Mouse (Mus musculus): ENCODE measurements around the gene Prr5l. TPM values are rescaled to one million over a fixed set of nuclear protein-coding genes. Genes with fewer than 3 reads are reported as not detected.

The Prr5l gene
- polyA plus RNA-seq, 2 experiments, result 1.4 to 1.7 TPM

DNA sequence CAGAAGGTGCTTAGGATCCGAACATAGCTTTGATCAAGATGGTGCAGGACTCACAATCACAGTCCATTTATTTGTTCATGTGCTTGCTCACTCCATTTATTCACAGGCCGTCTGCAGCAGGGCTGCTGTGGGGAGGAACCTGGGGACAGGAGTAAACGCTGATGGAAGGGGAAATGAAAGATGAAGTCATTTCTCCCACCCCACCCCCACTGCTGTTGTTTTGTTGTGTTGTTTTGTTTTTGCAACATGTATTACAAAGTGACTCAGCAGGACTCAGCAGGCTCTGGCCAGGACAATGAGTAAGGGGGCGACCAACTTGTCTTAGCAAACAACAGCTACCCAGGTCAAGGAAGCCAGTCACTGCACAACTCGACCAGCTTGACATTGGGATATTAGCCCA, 99.6 kb downstream of the Prr5l start:
- Histone ChIP-seq H3K27me3 (ENCODE audit: control insufficient read depth, insufficient read depth, low read length) (no peaks in the 10 kb centered on the region), H3K27ac (no peak overlapping the region), H3K9ac (replicated peaks) (no peak overlapping the region), H3K4me2 (ENCODE audit: low read depth) (no peak overlapping the region), H3K36me3 (replicated peaks; ENCODE audit: control insufficient read depth, insufficient read depth, low read depth) (no peaks in the 10 kb centered on the region), H3K9me3 (ENCODE audit: control insufficient read depth, low read length) (no peaks in the 10 kb centered on the region), H3K4me3 (ENCODE audit: insufficient read depth in 1 of 2, low read depth in 2 of 2, low read length in 2 of 2) (no peak overlapping the region), H3K4me1 (replicated peaks; ENCODE audit: control insufficient read depth in 2 of 2, insufficient read depth in 2 of 2, low read length in 1 of 2) (peaks cover 0 to 2% of the 10 kb centered on the region in 2 experiments; a peak in 2 of 4 replicates)
- DNase-seq (ENCODE audit: low read depth in 3 of 3, low spot score in 3 of 3) (no peak), ATAC-seq (ENCODE audit: insufficient read depth) (no peak)
- WGBS (ENCODE audit: insufficient replicate concordance), result 42% methylated on average over 5 of the region's 5 CpGs
- no peak for TF ChIP-seq EP300 (IDR thresholded peaks at IDR 0.05; ENCODE audit: low read depth)
- TF ChIP-seq CTCF (IDR thresholded peaks at IDR 0.05; ENCODE audit: low read depth), result no peak

DNA sequence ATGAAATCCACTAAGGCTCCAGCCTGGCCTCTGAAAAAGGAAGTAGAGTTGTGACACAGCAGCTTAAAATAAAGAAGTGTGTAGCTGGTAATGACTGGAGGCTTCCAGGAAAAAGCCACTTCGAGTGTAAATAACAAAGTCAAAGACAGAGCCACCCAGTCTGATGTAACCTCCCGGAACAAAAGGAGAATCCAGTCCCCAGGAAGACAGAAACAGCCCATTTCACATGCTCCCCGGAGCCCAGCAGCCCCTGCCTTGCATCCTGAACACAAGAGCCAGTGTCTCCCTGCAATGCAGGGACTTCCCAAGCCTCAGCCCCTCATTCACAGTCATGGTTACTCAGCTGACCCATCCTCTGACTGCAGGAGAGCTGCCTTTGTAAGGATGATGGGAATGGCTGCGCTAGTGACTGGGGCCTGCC, 101.5 kb downstream of the Prr5l start:
- Histone ChIP-seq H3K9me3 (ENCODE audit: control insufficient read depth, low read length) (no peaks in the 10 kb centered on the region), H3K27me3 (ENCODE audit: control insufficient read depth, insufficient read depth, low read length) (no peaks in the 10 kb centered on the region), H3K9ac (replicated peaks) (no peak overlapping the region), H3K27ac (no peak overlapping the region), H3K4me1 (replicated peaks; ENCODE audit: control insufficient read depth in 2 of 2, insufficient read depth in 2 of 2, low read length in 1 of 2) (peaks cover 0 to 2% of the 10 kb centered on the region in 2 experiments; a peak in 2 of 4 replicates), H3K4me3 (ENCODE audit: insufficient read depth in 1 of 2, low read depth in 2 of 2, low read length in 2 of 2) (no peak overlapping the region), H3K36me3 (replicated peaks; ENCODE audit: control insufficient read depth, insufficient read depth, low read depth) (no peaks in the 10 kb centered on the region), H3K4me2 (ENCODE audit: low read depth) (no peak overlapping the region)
- TF ChIP-seq CTCF (IDR thresholded peaks at IDR 0.05; ENCODE audit: low read depth), result no peak
- no peak for TF ChIP-seq EP300 (IDR thresholded peaks at IDR 0.05; ENCODE audit: low read depth)
- DNase-seq (ENCODE audit: low read depth in 3 of 3, low spot score in 3 of 3) (no peak), ATAC-seq (ENCODE audit: insufficient read depth) (no peak)
- WGBS (ENCODE audit: insufficient replicate concordance), result 27% methylated on average over 4 of the region's 4 CpGs

DNA sequence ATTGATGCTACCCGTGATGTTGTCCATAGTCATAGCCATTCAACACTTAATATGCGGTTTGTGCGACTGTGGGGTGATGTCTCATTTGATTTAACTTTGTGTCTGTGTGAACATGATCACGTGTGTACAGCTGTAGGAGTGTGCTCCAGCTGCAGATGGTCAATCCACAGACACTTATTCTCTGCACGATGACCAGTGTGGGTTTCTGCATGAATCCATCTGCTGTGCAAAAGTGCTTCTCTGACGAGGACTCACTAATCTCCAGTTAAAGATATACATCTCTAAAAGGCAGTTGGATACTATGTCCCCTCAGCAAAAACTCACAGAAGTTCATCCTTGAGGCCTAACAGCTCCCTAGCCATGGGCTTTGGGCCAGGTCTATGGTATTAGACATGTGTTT, 104.7 kb downstream of the Prr5l start:
- no peak overlapping the region for H3K27ac ChIP-seq
- ATAC-seq (ENCODE audit: insufficient read depth) (no peak), DNase-seq (ENCODE audit: low read depth in 3 of 3, low spot score in 3 of 3) (no peak)
- TF ChIP-seq CTCF (IDR thresholded peaks at IDR 0.05; ENCODE audit: low read depth) (no peak), EP300 (IDR thresholded peaks at IDR 0.05; ENCODE audit: low read depth) (no peak)
- no peak overlapping the region for H3K4me2 ChIP-seq (ENCODE audit: low read depth)
- H3K36me3 ChIP-seq (replicated peaks; ENCODE audit: control insufficient read depth, insufficient read depth, low read depth), result no peaks in the 10 kb centered on the region
- no peak overlapping the region for H3K4me3 ChIP-seq (ENCODE audit: insufficient read depth in 1 of 2, low read depth in 2 of 2, low read length in 2 of 2)
- H3K9ac ChIP-seq (replicated peaks), result no peak overlapping the region
- H3K9me3 ChIP-seq (ENCODE audit: control insufficient read depth, low read length), result no peaks in the 10 kb centered on the region
- WGBS (ENCODE audit: insufficient replicate concordance), result 64% methylated on average over 6 of the region's 6 CpGs
- peaks cover 0 to 2% of the 10 kb centered on the region in 2 experiments; a peak in 2 of 4 replicates for H3K4me1 ChIP-seq (replicated peaks; ENCODE audit: control insufficient read depth in 2 of 2, insufficient read depth in 2 of 2, low read length in 1 of 2)
- H3K27me3 ChIP-seq (ENCODE audit: control insufficient read depth, insufficient read depth, low read length), result no peaks in the 10 kb centered on the region

DNA sequence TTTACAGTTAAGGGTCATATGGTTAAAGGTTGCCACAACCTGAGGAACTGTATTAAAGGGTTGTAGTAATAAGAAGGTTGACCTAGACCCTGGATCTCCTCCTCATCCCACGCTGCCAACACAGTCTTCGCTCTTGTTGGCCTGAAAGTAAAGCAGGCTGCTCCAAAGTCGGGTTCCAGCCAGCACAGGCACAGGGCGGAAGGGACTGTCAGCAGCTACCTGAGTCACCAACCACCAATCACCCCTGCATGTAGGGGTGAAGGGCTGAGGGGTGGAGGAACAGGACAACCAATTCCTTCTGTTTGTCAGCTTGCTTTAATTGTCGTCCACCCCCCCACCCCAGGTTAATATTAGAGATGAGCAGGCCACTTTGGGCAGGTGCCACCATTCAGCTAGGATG, 119.3 kb downstream of the Prr5l start:
- ATAC-seq (ENCODE audit: insufficient read depth) (no peak), DNase-seq (ENCODE audit: low read depth in 3 of 3, low spot score in 3 of 3) (no peak)
- no peak for TF ChIP-seq CTCF (IDR thresholded peaks at IDR 0.05; ENCODE audit: low read depth)
- TF ChIP-seq EP300 (IDR thresholded peaks at IDR 0.05; ENCODE audit: low read depth), result no peak
- H3K9me3 ChIP-seq (ENCODE audit: control insufficient read depth, low read length), result no peaks in the 10 kb centered on the region
- H3K27me3 ChIP-seq (ENCODE audit: control insufficient read depth, insufficient read depth, low read length), result no peaks in the 10 kb centered on the region
- no peak overlapping the region for H3K9ac ChIP-seq (replicated peaks)
- no peak overlapping the region for H3K4me2 ChIP-seq (ENCODE audit: low read depth)
- H3K36me3 ChIP-seq (replicated peaks; ENCODE audit: control insufficient read depth, insufficient read depth, low read depth), result no peaks in the 10 kb centered on the region
- no peak overlapping the region for H3K4me3 ChIP-seq (ENCODE audit: insufficient read depth in 1 of 2, low read depth in 2 of 2, low read length in 2 of 2)
- H3K4me1 ChIP-seq (replicated peaks; ENCODE audit: control insufficient read depth in 2 of 2, insufficient read depth in 2 of 2, low read length in 1 of 2), result peaks cover 0 to 11% of the 10 kb centered on the region in 2 experiments; a peak in 2 of 4 replicates
- 52% methylated on average over 5 of the region's 5 CpGs for WGBS (ENCODE audit: insufficient replicate concordance)
- H3K27ac ChIP-seq, result no peak overlapping the region

DNA sequence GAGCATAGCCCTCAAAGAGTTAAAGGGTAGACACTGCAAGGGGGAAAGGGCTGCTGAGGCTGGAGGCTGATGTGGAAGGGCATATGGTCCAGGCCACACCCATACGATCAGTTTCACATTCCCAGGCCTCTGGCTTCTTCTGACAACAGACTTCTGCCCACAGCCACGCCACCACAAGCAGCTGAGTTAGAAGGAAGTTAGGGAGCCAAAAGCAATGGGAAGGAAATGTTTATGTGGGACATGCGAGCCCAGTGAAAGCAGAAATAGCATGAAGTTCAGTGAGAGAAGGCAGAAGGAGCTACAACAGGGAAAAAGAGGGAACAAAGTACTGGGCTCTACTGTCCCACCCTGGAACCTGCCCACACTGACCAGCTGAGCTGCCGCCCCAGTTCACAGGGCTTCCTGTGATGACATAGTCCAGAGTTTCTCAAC, 119.9 kb downstream of the Prr5l start:
- no peak overlapping the region for H3K27ac ChIP-seq
- WGBS (ENCODE audit: insufficient replicate concordance), result 12% methylated on average over 4 of the region's 4 CpGs
- H3K9ac ChIP-seq (replicated peaks), result no peak overlapping the region
- H3K4me3 ChIP-seq (ENCODE audit: insufficient read depth in 1 of 2, low read depth in 2 of 2, low read length in 2 of 2), result no peak overlapping the region
- no peaks in the 10 kb centered on the region for H3K9me3 ChIP-seq (ENCODE audit: control insufficient read depth, low read length)
- H3K27me3 ChIP-seq (ENCODE audit: control insufficient read depth, insufficient read depth, low read length), result no peaks in the 10 kb centered on the region
- no peak overlapping the region for H3K4me2 ChIP-seq (ENCODE audit: low read depth)
- TF ChIP-seq EP300 (IDR thresholded peaks at IDR 0.05; ENCODE audit: low read depth), result no peak
- TF ChIP-seq CTCF (IDR thresholded peaks at IDR 0.05; ENCODE audit: low read depth), result no peak
- H3K4me1 ChIP-seq (replicated peaks; ENCODE audit: control insufficient read depth in 2 of 2, insufficient read depth in 2 of 2, low read length in 1 of 2), result peaks cover 0 to 11% of the 10 kb centered on the region in 2 experiments; a peak in 2 of 4 replicates
- H3K36me3 ChIP-seq (replicated peaks; ENCODE audit: control insufficient read depth, insufficient read depth, low read depth), result no peaks in the 10 kb centered on the region
- peak; percentile 51; the same call in 1 of the 2 replicates for ATAC-seq (ENCODE audit: insufficient read depth)
- DNase-seq (ENCODE audit: low read depth in 3 of 3, low spot score in 3 of 3), result no peak
